Mouse (Mus musculus): ENCODE data around the gene Nfia. TPM values are rescaled to one million over a fixed set of nuclear protein-coding genes. Genes with fewer than 3 reads are reported as not detected.

Nfia gene
- polyA plus RNA-seq, 1 experiment from 2014 or later = 18.7 TPM

- DNase-seq (ENCODE audit: low spot score) = no peak
Measured at GRCm38 (mm10) chr4:97780666-97781435, 8.3 kb downstream of the Nfia start.

- DNase-seq (ENCODE audit: low spot score) = no peak
Measured at GRCm38 (mm10) chr4:97782069-97782468, 9.5 kb downstream of the Nfia start.

GRCm38 (mm10) chr4:97782497-97782896 lies 10.0 kb downstream of the Nfia start:
- DNase-seq (ENCODE audit: low spot score) = no peak

GRCm38 (mm10) chr4:97783073-97783879 lies 10.7 kb downstream of the Nfia start:
- DNase-seq (ENCODE audit: low spot score) = no peak

DNA sequence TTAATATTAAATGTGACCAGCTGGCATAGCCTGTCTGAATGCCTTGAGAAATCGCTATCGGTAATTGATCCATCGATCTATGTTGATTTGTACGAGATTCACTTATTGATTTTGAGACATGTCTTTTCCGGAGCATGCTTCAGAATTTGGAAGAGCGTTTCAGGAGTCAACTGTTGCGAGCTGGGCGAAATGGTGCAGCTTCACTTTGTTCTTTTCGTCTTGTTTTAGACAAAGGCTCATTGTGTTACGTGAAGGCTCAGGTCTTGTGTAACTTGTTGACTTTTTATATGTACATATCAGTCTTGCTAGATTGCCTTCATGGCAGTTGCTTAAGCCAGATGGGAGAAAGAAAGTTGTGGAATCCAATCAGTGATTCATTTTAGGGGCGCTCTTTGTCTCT lies 11.7 kb downstream of the Nfia start:
- no peak for DNase-seq (ENCODE audit: low spot score)

DNA sequence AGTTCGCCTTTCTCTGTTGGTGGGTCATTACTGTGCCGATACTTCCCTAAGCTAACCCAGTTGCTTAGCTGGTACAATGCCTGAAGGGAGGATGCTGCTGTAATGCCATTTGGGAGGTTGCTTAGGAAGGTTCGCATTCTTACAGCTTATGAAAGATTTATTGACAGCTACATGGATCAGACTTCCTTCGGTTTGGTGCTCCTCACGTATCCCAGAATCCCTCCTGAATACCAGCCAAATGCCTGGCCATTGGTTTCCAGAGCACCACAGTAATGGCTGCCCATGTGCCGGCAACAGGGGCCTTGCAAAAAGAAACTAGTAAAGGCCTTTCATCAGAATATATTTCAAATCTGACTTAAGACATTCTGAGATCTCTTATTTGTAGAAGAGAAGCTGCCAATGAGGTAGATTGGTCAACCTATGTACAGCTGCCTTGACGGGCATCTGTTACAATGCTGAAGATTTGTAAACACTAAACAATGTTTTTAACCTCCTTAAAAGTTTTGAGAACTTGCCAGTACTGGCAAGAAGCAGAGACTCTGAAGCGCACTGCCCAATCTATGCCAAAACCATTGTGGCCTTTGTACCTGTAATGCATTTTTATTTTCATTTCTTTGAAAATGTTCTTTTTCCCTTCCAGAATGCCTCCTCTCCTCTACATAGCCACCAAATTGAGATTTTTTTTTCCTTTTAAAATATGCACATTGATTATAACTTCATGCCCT lies 13.2 kb downstream of the Nfia start:
- DNase-seq (ENCODE audit: low spot score) = no peak

DNA sequence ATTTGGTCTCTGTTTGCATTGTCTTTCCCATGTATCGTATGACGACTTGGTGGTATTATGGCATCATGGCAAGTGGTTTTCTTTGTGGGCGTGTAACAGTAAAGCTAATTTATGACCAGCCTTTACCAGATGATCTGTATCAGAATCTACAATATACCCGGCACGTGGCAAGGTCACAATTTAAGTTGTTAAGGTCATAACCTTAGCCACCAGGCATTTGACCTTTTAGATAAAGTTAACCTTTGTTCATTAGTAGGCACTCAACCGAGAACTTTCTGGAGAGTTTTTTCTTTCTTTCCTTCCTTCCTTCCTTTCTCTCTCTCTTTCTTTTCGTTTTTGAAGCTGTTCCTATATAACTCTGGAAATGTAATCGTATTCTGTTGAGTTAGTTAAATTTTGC lies 14.0 kb downstream of the Nfia start:
- DNase-seq (ENCODE audit: low spot score) = no peak

DNA sequence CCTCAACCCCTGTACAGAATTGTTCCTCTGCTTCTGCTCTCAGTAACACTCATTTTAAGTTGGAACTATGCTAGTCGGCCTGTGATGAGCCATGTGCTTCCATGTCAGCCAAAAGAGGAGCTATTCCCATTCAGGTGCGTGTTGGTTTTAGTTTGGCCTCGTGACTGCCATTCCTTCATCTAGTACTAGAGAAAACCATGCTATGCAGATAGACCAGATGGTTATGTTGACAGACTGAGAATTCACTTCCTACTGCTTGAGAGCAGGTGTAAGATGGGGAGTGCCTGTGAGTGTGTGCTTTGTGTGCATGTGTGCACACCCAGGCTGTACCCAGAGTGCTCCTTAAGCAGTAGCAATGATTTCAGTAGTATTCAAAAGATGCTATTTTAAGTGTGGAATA lies 15.0 kb downstream of the Nfia start:
- no peak for DNase-seq (ENCODE audit: low spot score)

GRCm38 (mm10) chr4:97788537-97788936 lies 16.0 kb downstream of the Nfia start:
- DNase-seq (ENCODE audit: low spot score) = no peak

- DNase-seq (ENCODE audit: low spot score) = no peak
Measured at GRCm38 (mm10) chr4:97793931-97794330, 21.4 kb downstream of the Nfia start.

GRCm38 (mm10) chr4:97794865-97795264 lies 22.3 kb downstream of the Nfia start:
- DNase-seq (ENCODE audit: low spot score) = no peak

GRCm38 (mm10) chr4:97795957-97796356 lies 23.4 kb downstream of the Nfia start:
- DNase-seq (ENCODE audit: low spot score) = no peak

- no peak for DNase-seq (ENCODE audit: low spot score)
Measured at GRCm38 (mm10) chr4:97796505-97796904, 24.0 kb downstream of the Nfia start.

- no peak for DNase-seq (ENCODE audit: low spot score)
Measured at GRCm38 (mm10) chr4:97803791-97804190, 31.3 kb downstream of the Nfia start.

GRCm38 (mm10) chr4:97804638-97805037 lies 32.1 kb downstream of the Nfia start:
- DNase-seq (ENCODE audit: low spot score) = no peak

DNA sequence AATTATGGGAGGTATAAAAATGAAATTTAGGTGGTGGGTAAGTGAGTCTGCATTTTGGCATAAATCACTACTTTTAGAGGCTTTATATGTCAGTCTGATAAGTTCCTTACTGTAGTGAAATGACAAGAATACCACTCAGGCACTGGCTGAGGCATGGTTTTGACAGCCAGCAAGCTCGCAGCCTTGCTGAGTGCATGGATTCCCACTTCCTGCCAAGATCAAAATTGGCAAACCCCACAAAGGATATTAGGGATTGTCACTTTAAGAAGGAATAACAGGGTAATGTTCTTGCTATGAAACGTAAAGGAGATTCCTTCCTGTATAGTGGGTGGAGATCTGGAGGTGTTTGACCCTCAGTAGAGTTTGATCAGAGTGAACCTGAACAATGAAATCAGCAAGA lies 32.7 kb downstream of the Nfia start:
- DNase-seq (ENCODE audit: low spot score) = no peak

- no peak for DNase-seq (ENCODE audit: low spot score)
Measured at GRCm38 (mm10) chr4:97805896-97806808, 33.6 kb downstream of the Nfia start.

DNA sequence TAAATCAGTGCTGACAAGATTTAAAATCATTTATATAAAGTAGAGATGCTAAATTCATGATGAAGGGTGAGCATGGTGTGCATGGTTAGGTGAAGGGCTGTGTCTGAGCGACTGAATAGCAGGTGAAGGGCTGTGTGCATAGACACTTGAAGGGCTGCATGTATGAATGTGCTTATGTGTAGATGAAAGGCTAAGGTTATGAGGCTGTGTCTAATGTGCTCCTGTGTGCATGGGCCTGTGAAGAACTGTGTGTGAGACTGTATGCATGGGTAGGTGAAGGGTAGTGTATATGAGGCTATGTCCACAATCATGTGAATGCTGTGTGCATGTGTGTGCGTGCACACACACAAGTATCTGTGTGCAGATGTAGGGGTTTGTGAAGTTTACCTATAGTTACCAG lies 34.4 kb downstream of the Nfia start:
- DNase-seq (ENCODE audit: low spot score) = no peak

DNA sequence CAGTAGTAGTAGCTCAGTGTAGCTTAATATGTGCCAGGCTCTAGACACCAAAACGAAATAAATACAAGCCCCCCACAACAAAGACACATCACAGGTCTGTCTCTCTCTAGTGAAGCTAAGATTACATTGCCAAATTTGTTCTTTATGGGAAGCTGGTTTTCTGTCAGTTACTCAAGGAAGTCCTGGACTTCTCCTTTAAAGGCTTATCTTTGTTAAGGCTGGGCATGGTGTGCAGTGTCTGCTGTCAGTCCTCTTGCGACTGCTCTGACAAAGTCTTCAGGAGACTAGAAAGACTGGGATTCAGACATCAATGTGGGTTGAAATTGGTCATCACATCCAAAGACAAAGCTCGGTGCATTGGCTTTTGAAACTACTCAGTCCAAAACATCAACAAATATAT lies 36.4 kb downstream of the Nfia start:
- DNase-seq (ENCODE audit: low spot score) = no peak

GRCm38 (mm10) chr4:97809582-97810295 lies 37.2 kb downstream of the Nfia start:
- no peak for DNase-seq (ENCODE audit: low spot score)
